Mouse (Mus musculus) hindbrain, embryonic 15.5 days (tissue): Measurements from ENCODE around the gene Rtf2. TPM values are rescaled to one million over a fixed set of nuclear protein-coding genes. Genes with fewer than 3 reads are reported as not detected.

ENCODE experiments used
- ATAC-seq: fragments of 200-750 bp; cut with Nextera tagmentation; 2 replicates; pipeline ENCODE4 v1.8.0; 2017; ENCODE audit warnings: low read depth, moderate number of reproducible peaks, moderate TSS enrichment; ENCODE audit not compliant: low FRiP score
- H3K27ac ChIP-seq: fragments of 300-500 bp; sonication (generic); replicated peaks from 2 replicates; pipeline ENCODE4 v1.5.1; 2015; ENCODE audit warnings: mild to moderate bottlenecking, inconsistent platforms
- H3K27me3 ChIP-seq: fragments of 300-500 bp; sonication (generic); 2 replicates; pipeline ENCODE4 v1.6.1; 2015; ENCODE audit warnings: control low read depth, inconsistent platforms
- H3K36me3 ChIP-seq: fragments of 300-500 bp; sonication (generic); 2 replicates; pipeline ENCODE4 v1.6.1; 2015; ENCODE audit warnings: control low read depth, inconsistent platforms
- H3K4me1 ChIP-seq: fragments of 300-500 bp; sonication (generic); replicated peaks from 2 replicates; pipeline ENCODE4 v1.6.1; 2015; ENCODE audit warnings: control low read depth, inconsistent platforms
- H3K4me2 ChIP-seq: fragments of 300-500 bp; sonication (generic); 2 replicates; pipeline ENCODE4 v1.6.1; 2015; ENCODE audit warnings: moderate library complexity, mild to moderate bottlenecking, inconsistent platforms
- H3K4me3 ChIP-seq: fragments of 300-500 bp; sonication (generic); 2 replicates; pipeline ENCODE4 v1.5.1; 2015; ENCODE audit warnings: mild to moderate bottlenecking, inconsistent platforms
- H3K9ac ChIP-seq: fragments of 300-500 bp; sonication (generic); 2 replicates; pipeline ENCODE4 v1.6.1; 2015; ENCODE audit warnings: inconsistent platforms
- H3K9me3 ChIP-seq: fragments of 300-500 bp; sonication (generic); 2 replicates; pipeline ENCODE4 v1.6.1; 2016; ENCODE audit warnings: control low read depth, inconsistent platforms
- WGBS: fragments of 180-500 bp; shearing (Covaris S2); methylation state at CpG from one replicate; pipeline ENCODE4 v1.1.7; 2015; 5-methylcytosine and 5-hydroxymethylcytosine counted together
- polyA plus RNA-seq: library from polyadenylated mRNA; unstranded; fragments of >200 nt; fragmentation: Nextera tagmentation; extraction: Ambion mirVana; gene quantifications from 2 replicates; pipeline ENCODE4 v1.2.1, GENCODE M21; 2015

Rtf2 gene
- polyA plus RNA-seq = 88.8 and 93.1 TPM in 2 replicates

- 3% methylated on average over 35 of the region's 35 CpGs for WGBS
- peak within 1 kb of the TSS; percentile 61 for H3K9ac ChIP-seq
- H3K4me3 ChIP-seq = peak within 1 kb of the TSS; percentile 66
- no peaks in the 10 kb centered on the region for H3K27me3 ChIP-seq
- peak; percentile 98 for ATAC-seq
- no peaks in the 10 kb centered on the region for H3K9me3 ChIP-seq
- H3K4me2 ChIP-seq = peak within 1 kb of the TSS; percentile 80
- H3K36me3 ChIP-seq = peaks cover 4% of the 10 kb centered on the region; the same call in 1 of the 2 replicates
- H3K27ac ChIP-seq = peak within 1 kb of the TSS; percentile 78
- peaks cover 26% of the 10 kb centered on the region for H3K4me1 ChIP-seq
These were observed at the start of gene Rtf2 for GRCm38 (mm10) chr2:172439843-172440639. Gene Rtf2, plus strand, starts transcription at chr2:172440556.

GRCm38 (mm10) chr2:172392041-172392521 is 48.3 kb upstream of the Rtf2 start:
- Histone ChIP-seq H3K4me1 (no peaks in the 10 kb centered on the region), H3K27me3 (no peaks in the 10 kb centered on the region), H3K36me3 (no peaks in the 10 kb centered on the region), H3K27ac (no peak overlapping the region), H3K4me3 (no peak overlapping the region), H3K4me2 (no peak overlapping the region), H3K9ac (no peak overlapping the region), H3K9me3 (no peaks in the 10 kb centered on the region)
- ATAC-seq = no peak
- WGBS = 85% methylated on average over 10 of the region's 10 CpGs

DNA sequence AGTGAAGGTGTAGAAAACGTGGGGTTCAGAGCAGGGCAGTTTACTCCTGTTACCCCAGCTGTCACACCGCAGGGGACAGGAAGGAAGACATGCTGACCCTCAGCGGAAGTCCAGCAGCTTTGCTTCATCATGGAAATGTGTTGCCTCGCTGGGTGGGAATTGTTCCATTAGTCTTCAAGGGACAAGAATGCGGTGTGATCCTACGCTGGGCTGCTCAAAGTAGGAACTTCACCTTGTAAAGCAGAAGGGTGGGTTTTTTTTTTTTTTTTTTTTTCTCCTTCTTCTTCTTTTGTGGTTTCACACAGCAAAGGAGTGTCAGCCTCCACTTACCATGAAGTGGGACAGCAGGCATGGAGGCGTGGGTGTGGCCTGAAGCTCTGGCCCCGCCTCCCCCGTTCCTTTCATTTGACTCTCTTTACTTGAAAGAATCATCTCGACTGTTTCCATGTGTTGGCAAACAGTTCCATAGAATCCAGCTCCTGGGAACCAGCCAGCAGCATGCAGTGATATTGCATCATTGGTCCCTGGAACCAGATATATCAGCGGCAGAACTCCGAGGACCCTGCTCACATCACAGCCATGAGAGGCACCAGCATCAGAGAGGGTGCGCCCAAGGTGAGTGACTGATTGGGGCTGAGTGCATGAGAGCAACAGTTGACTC is 46.8 kb upstream of the Rtf2 start, which contains the start of gene Cass4:
Gene Cass4, plus strand, starts transcription at position 404 of the 661 bp plus-strand sequence.
- H3K4me3 ChIP-seq = no peak within 1 kb of the TSS
- H3K9ac ChIP-seq = no peak within 1 kb of the TSS
- H3K27ac ChIP-seq = no peak within 1 kb of the TSS
- no peaks in the 10 kb centered on the region for H3K9me3 ChIP-seq
- no peaks in the 10 kb centered on the region for H3K4me1 ChIP-seq
- H3K36me3 ChIP-seq = no peaks in the 10 kb centered on the region
- no peak within 1 kb of the TSS for H3K4me2 ChIP-seq
- no peak for ATAC-seq
- 42% methylated on average over 13 of the region's 13 CpGs for WGBS
- no peaks in the 10 kb centered on the region for H3K27me3 ChIP-seq

GRCm38 (mm10) chr2:172394052-172394392 is 46.3 kb upstream of the Rtf2 start:
- no peak for ATAC-seq
- Histone ChIP-seq H3K4me3 (no peak overlapping the region), H3K27me3 (no peaks in the 10 kb centered on the region), H3K9ac (no peak overlapping the region), H3K4me2 (no peak overlapping the region), H3K36me3 (no peaks in the 10 kb centered on the region), H3K27ac (no peak overlapping the region), H3K4me1 (no peaks in the 10 kb centered on the region), H3K9me3 (no peaks in the 10 kb centered on the region)
- WGBS = 81% methylated on average over 2 of the region's 2 CpGs

DNA sequence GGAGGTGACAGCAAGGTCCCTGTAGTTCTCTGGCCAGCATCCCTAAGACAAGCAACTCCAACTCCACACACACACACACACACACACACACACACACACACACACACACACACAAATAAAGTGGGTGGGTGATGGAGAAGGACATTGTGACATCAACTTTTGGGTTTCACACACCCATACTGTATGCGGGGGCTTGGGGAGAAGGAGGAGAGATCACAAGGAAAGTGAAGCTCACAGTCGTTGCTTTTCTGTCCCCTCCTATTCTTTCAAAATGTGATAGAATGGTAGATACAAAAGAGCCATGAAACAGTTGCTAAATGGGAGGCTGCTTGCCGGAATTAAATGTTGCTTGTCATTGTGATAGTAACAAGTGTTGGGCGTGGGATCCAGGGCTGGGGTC is 45.7 kb upstream of the Rtf2 start:
- H3K9me3 ChIP-seq = no peaks in the 10 kb centered on the region
- H3K27me3 ChIP-seq = no peaks in the 10 kb centered on the region
- H3K36me3 ChIP-seq = no peaks in the 10 kb centered on the region
- H3K27ac ChIP-seq = no peak overlapping the region
- H3K9ac ChIP-seq = no peak overlapping the region
- ATAC-seq = no peak
- no peaks in the 10 kb centered on the region for H3K4me1 ChIP-seq
- no peak overlapping the region for H3K4me2 ChIP-seq
- H3K4me3 ChIP-seq = no peak overlapping the region
- WGBS = 71% methylated on average over 4 of the region's 4 CpGs

GRCm38 (mm10) chr2:172395961-172396360 is 44.4 kb upstream of the Rtf2 start:
- Histone ChIP-seq H3K27me3 (no peaks in the 10 kb centered on the region), H3K9ac (no peak overlapping the region), H3K36me3 (no peaks in the 10 kb centered on the region), H3K27ac (no peak overlapping the region), H3K9me3 (no peaks in the 10 kb centered on the region), H3K4me1 (no peaks in the 10 kb centered on the region), H3K4me3 (no peak overlapping the region), H3K4me2 (no peak overlapping the region)
- WGBS = 44% methylated on average over 9 of the region's 9 CpGs
- ATAC-seq = no peak

DNA sequence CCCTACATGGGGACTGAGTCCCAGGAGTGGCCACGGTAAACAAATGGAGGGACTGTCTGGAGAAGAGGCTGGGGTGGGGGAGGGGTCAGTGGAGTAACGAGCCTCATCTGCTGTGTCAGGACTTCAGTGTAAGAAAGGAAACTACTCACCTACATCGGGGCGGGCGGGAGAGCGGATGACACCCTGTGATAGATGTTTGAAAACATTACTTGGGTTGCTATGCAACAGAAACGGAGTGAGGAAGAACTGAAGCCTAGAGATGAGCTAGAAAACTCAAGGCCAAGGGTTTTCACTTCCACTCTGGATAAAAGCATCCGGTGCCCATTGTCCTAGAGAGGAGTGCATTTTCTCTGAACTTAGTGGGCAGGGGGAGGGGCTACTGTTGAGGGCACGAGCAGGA is 40.5 kb upstream of the Rtf2 start:
- Histone ChIP-seq H3K9ac (no peak overlapping the region), H3K36me3 (no peaks in the 10 kb centered on the region), H3K4me3 (no peak overlapping the region), H3K27ac (no peak overlapping the region), H3K4me2 (no peak overlapping the region), H3K27me3 (no peaks in the 10 kb centered on the region), H3K4me1 (no peaks in the 10 kb centered on the region), H3K9me3 (no peaks in the 10 kb centered on the region)
- 21% methylated on average over 9 of the region's 9 CpGs for whole genome bisulfite sequencing
- no peak for ATAC-seq

DNA sequence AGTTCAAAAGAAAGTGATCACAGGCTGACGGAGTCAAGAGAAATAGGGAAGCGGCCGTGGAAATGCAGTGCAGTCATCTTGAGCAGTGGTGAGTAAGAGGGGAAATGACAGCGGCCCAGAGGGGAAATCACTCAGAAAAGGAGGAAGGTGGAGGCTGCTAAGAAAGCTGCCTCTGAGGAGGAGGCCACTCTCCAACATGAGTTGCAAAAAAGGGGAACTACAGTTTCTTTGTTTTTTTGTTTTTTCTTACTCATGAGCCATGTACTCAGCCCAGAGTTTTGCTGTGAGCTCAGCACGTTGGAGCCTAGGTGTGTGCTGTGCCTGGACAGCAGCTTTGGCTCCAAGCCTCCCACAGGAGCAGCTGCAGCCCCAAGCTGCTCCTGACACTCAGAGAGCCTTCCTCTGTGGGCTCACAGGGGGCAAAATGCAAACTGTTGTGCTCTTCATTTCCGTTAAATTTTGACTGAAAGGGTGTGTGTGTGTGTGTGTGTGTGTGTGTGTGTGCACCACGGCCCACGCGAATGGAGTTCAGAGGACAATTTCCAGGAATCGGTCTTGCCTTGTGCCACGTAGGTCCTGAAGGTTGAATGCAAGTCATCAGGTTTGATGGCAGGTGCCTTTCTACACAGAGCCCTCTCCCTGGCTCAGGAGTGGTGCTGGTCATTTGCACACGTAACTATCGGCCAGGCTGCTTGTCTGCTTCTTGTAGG is 39.1 kb upstream of the Rtf2 start:
- H3K4me3 ChIP-seq = no peak overlapping the region
- no peak overlapping the region for H3K9ac ChIP-seq
- 72% methylated on average over 13 of the region's 13 CpGs for WGBS
- H3K9me3 ChIP-seq = no peaks in the 10 kb centered on the region
- no peaks in the 10 kb centered on the region for H3K27me3 ChIP-seq
- no peak for ATAC-seq
- H3K4me1 ChIP-seq = no peaks in the 10 kb centered on the region
- H3K36me3 ChIP-seq = no peaks in the 10 kb centered on the region
- H3K27ac ChIP-seq = no peak overlapping the region
- H3K4me2 ChIP-seq = no peak overlapping the region

DNA sequence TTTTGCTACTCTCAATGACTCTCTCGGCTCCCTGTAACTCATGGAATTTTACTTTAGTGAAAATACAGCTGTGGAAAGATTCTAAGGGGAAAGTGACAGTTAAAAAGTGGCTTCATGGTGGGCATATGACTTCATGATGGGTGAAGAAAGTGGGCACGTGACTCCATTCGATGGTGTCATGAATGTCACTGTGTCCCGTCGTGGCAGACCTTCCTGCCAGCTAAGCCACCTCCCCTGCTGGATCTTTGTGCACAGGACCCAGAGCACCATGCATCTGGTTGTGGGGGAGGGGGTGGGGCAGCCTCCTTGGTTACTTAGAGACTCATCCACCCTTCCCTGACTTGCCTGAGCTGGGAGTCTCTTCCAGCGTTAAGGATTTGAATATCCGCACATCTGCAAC is 36.1 kb upstream of the Rtf2 start:
- Histone ChIP-seq H3K4me1 (no peaks in the 10 kb centered on the region), H3K27me3 (no peaks in the 10 kb centered on the region), H3K36me3 (no peaks in the 10 kb centered on the region), H3K9me3 (no peaks in the 10 kb centered on the region), H3K4me2 (no peak overlapping the region), H3K9ac (no peak overlapping the region), H3K27ac (no peak overlapping the region), H3K4me3 (no peak overlapping the region)
- ATAC-seq = no peak
- 67% methylated on average over 7 of the region's 7 CpGs for WGBS

GRCm38 (mm10) chr2:172405011-172405410 is 35.3 kb upstream of the Rtf2 start:
- Histone ChIP-seq H3K9ac (no peak overlapping the region), H3K27ac (no peak overlapping the region), H3K4me2 (no peak overlapping the region), H3K27me3 (no peaks in the 10 kb centered on the region), H3K4me3 (no peak overlapping the region), H3K9me3 (no peaks in the 10 kb centered on the region), H3K36me3 (no peaks in the 10 kb centered on the region), H3K4me1 (no peaks in the 10 kb centered on the region)
- ATAC-seq = no peak
- WGBS = 65% methylated on average over 3 of the region's 3 CpGs

GRCm38 (mm10) chr2:172406173-172406572 is 34.2 kb upstream of the Rtf2 start:
- no peaks in the 10 kb centered on the region for H3K9me3 ChIP-seq
- 84% methylated on average over 4 of the region's 4 CpGs for WGBS
- no peak for ATAC-seq

DNA sequence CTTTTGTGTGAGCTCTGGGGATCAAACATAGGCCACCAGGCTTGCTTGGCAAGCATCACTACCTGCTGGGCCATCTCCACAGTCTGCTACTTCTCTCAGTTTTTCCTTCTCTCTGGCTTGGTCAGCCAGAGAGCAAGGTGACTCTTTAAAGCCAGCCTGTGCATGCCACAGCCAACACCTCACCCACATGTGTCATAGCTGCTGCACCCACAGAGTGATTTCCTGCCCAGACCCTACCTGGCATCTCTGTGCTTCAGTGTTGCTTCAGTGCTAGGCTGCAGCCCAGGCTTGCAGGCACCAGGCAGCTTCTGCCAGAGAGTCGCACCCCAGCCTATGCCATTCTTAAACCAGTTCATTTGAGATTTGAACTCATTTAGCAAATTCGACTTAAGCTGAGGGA is 32.9 kb upstream of the Rtf2 start:
- Histone ChIP-seq H3K27ac (no peak overlapping the region), H3K4me2 (no peak overlapping the region), H3K27me3 (no peaks in the 10 kb centered on the region), H3K4me3 (no peak overlapping the region), H3K4me1 (peaks cover 2% of the 10 kb centered on the region; the same call in 1 of the 2 replicates), H3K9ac (no peak overlapping the region), H3K36me3 (no peaks in the 10 kb centered on the region), H3K9me3 (no peaks in the 10 kb centered on the region)
- 81% methylated on average over 2 of the region's 2 CpGs for WGBS
- no peak for ATAC-seq

More at GRCm38 (mm10) chr2:172406173-172406572, 34.2 kb upstream of the Rtf2 start:
- H3K4me3 ChIP-seq = no peak overlapping the region
- H3K27ac ChIP-seq = no peak overlapping the region
- no peaks in the 10 kb centered on the region for H3K4me1 ChIP-seq
- H3K4me2 ChIP-seq = no peak overlapping the region
- H3K36me3 ChIP-seq = no peaks in the 10 kb centered on the region
- no peak overlapping the region for H3K9ac ChIP-seq
- no peaks in the 10 kb centered on the region for H3K27me3 ChIP-seq
